Mouse (Mus musculus) cerebellum, postnatal 25 days (tissue): ENCODE data around the gene Atp2a2.
"Not testable (repeated sequence)": the region's sequence is repeated elsewhere in the genome, so short reads cannot be mapped to it uniquely, and the experiment has no call there.

Experiments used
- DNase-seq, 2 experiments: peaks; one replicate each; pipeline ENCODE4 v3.0.0; 2021; ENCODE audit warnings: mixed read lengths in 2 of 2

Atp2a2 gene

DNA sequence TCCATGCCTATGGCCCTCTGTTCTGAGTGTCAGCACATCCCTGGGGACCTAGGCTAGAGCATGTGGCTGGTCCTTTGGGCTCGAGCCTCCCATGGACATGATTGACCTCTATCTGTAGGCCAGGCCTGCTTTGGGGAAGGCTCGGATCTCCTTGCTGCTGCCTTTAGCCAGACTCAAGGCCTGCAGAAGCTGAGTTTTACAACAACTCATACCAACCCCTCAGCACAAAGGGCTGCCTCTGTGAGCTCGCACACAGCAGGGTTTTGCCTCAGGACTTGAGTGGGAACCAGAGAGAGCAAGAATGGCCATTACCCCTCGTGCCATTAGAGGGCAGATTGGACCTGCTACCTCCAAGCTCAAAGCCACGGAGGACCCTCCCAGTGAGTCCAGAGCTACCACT lies 53.2 kb downstream of the Atp2a2 start:
- no peak for DNase-seq

DNA sequence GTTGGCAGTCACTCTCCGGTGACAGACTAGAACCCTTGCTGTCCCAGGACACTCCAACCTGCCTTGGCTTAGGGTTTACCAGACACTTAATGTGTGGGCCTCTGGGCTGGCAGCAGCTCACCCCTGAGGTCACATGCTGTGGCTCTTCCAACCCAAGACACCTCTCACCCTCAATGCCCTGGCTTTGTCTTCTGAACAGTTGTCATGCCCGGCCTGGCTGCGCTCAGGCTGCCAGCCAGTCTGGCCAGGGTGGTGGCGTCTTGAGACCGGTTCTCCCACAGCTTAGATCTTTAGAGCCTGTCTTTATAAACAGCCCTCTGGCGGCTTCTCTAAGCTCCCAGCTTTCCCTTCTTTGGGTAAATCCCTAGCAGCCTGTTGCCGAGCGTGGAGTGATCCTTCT lies 54.2 kb downstream of the Atp2a2 start:
- DNase-seq: no peak

DNA sequence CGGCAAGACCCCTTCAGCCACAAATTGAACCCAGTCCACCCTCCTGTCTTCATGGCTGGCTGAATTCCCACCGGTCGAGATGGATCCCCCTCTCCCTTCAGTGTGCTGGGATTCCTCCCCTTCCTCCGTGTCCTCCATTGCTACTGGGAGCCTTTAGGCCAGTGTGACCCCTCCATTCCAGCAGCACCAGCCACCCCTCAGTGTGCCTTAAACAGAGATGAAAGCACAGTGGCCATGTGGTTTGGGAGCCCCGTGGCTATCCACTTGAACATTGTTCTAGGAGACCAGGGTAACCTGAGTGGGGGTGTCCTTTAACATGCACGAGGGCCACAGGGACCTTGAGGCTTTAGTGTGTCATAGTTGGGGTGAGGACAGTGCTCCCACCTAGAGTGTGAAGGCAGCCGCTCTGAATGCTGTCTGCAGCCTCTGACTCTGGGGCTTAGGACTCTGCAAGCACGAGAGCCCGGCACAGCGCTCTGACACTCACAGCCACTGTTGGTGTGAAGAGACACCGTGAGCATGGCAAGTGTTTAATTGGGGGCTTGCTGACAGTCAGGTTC lies 56.9 kb downstream of the Atp2a2 start:
- no peak for DNase-seq

DNA sequence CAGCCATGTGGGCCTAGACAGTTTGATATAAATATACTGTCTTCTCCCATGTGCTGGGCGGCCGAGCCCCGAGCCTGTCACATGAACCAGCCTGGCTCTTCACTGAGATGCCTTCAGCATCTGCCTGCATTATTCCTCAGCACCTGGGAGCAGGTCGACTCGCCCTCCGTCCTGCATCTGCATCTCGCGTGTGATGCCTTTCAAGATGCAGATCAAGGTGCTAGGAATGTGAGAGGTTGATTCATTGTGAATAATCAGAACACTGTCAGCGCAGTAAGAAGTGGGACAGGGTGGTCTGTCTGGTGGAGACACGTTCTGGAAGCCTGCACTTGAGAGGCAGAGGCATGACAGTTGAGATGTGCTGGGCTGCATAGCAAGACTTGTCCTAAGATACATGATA lies 57.5 kb downstream of the Atp2a2 start:
- no peak for DNase-seq

DNA sequence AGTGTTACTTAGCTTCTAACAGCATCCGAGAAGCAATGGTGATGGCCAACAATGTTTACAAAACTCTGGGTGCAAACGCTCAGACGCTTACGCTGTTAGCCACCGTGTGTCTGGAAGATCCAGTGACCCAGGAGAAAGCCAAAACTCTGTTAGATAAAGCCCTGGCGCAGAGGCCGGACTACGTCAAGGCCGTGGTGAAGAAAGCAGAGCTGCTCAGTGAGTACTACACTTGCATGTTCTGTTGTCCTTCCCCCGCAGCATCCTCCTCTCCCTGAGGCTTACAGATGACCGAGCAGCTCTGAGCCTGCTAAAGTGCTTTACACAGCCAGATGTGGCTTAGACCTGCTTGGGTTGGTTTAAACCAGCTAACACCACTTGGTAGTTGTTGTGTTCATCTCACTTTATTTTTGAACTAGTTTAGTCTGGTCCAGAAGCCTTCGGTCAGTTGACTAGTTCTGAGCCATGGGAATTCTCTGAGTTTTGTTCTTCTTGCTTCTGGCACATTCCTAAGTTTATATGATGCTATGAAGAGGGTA lies 61.9 kb downstream of the Atp2a2 start:
- no peak for DNase-seq

DNA sequence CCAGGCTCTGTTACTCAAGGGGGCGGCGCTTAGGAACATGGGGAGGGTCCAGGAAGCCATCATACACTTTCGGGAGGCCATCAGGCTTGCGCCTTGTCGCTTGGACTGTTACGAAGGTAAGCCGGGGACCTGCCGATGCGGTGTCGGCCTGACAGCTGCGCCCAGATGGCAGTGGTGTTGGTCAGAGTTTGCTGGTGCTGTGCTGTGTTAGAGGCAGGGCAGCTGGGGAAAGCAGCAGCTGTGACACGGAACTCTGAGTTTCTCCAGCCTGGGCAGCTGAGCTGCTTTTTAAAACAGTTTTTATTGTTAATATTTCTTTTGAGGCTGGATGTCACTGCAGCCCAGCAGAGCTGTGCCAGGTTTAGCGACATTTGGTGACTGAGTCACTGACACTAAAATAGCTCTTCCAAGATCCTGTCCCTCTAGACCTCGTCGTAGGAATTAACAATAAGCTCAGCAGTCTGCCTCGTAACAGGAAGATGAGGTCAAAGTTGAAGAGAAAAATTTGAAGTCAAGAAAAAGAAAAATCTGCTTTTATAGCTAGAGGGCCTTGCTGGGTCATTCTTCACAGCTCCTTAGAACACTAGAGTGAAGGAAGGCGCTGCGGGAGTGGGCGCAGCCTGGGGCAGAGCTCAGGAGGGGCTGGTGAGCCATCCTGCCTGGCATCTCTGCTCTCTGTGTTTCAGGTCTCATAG lies 62.5 kb downstream of the Atp2a2 start:
- DNase-seq: no peak

DNA sequence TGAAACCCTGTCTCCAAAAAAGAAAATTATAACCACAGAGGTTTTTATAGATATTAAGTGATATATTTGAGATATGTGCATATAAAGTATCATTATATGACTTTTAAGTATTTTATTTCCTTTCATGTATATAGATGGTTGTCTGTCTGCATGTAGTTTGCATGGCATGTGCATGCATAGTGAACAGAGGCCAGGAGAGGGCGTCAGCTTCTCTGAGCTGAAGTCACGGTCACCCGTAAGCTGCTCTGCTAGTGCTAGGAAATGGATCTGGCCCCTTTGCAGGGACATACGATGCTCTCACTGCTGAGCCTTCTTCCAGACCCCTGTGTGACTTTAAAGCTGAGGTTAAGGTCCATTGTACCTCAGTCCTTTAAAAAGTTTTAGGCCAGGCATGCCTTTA lies 67.5 kb downstream of the Atp2a2 start:
- peak in 1 of 2 experiments; percentile 37 for DNase-seq

DNA sequence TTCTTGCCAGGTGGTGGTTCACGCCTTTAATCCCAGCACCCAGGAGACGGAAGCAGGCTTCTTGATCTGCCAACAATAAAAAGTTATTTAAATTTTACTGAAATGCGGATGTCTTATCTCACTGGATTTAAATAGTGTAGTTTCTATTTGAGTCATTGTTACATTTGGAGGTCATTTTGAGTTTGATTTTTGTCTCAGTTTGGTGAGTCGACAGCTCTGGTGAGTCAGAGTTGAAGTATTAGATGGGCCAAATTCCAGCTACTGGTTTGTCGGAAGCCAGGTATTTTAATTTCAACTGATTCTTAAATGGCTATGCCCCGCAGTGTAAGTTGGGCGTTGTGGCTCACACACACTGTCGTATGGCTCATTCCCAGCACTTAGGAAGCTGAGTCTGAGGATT lies 70.8 kb downstream of the Atp2a2 start:
- no peak for DNase-seq

DNA sequence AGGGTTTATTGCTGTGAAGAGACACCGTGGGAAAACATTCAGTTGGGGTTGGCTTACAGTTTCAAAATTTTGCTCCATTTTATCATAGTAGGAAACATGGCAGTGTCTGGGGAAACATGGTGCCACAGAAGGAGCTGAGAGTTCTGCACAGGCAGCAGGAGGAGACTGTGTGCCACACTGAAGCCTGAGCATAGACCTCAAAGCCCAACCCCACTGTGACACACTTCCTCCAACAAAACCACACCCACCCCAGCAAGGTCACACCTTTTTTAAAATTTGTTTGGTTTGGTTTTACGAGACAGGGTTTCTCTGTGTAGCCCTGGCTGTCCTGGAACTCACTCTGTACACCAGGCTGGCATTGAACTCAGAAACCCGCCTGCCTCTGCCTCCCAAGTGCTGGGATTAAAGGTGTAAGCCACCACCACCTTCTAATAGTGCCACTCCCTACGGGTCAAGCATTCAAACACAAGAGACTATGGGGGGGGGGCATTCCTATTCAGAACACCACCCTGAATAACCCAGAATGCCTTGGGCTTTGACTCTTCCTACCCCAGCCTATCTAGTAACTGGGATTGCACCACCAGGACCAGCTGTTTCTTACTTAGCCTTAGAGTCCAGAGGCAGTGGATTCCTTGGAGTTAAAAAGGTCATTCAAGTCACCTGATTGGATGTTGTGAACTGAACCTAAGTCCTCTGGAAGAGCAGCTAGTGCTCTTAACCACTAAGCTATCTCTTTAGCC lies 71.8 kb downstream of the Atp2a2 start:
- DNase-seq: no peak

DNA sequence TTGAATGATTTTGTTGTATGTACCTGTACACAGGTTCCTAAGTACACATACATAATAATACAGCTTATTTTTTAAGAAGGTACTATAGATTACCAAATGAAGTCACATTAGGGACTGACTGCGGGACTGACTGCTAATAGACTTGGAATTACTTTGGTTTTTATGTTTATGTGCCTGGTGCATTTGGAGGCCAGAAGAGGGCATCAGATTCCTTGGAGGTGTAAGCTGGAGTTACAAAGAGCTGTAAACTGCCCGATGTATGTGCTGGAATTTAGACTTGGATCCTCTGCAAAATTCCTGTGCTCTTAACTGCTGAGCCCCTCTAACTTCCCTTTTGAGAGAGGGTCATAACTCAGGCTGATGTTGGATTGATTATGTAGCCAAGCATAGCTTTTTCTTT lies 76.5 kb downstream of the Atp2a2 start:
- no peak for DNase-seq

DNA sequence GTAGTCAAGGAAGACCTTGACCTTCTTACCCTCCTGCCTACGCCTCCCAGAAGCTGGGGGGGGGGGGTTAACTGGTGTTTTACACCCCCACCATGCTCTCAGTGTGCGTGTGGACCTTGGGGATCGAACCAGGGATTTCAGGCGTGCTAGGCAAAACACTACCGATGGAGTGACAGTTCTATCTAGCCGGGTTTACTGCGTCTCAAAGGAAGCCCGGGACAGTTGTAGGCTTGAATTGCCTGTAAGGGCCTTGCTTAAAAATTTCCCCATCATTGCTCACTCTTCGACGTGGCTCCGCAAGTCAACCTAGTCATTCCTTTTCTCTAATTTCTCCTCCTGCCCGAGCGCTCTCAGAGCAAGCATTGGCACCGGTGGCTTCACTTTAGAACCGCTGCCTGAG lies 78.9 kb downstream of the Atp2a2 start:
- no peak for DNase-seq

DNA sequence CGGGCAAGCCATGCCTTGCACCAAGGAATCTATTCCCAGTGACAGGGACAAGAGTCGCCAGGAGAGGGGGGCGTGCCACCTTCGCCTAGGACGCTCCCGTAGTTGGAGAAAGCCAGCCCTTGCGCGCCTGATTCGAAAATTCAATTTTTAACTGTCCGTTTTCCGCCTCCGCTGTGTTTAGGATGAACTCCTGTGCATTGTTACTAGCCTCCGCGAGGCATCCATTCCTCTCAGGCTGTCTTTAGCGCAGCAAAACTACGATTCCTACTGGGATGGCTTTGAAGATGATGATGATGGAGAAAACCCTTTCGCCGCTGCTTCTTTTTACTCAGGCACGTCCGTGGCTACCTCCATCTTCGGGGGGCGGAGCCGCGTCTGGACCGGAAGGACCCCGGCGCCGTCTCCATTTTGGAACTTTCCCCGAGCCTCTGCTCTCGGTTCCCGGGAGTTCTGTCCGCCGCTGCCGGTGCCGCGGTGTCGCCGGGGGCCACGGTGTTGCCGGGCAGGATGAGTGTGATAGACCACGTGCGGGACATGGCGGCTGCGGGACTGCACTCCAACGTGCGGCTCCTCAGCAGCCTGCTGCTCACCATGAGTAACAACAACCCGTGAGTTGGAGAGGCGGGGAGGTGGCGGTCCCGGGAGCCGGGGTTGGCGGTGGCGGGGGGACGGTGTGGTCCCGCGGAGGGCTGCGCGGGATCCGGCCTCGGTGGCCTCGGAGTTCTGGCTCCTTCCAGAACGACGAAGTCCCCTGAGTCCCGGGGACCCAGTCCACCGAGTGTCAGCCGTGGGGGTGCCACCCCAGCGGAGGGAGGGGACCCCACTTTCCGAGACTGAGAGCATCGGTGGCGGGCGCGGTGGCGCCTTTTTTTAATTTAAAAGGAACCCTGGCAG lies 79.7 kb downstream of the Atp2a2 start:
- peak; percentile 91 to 92 for DNase-seq

DNA sequence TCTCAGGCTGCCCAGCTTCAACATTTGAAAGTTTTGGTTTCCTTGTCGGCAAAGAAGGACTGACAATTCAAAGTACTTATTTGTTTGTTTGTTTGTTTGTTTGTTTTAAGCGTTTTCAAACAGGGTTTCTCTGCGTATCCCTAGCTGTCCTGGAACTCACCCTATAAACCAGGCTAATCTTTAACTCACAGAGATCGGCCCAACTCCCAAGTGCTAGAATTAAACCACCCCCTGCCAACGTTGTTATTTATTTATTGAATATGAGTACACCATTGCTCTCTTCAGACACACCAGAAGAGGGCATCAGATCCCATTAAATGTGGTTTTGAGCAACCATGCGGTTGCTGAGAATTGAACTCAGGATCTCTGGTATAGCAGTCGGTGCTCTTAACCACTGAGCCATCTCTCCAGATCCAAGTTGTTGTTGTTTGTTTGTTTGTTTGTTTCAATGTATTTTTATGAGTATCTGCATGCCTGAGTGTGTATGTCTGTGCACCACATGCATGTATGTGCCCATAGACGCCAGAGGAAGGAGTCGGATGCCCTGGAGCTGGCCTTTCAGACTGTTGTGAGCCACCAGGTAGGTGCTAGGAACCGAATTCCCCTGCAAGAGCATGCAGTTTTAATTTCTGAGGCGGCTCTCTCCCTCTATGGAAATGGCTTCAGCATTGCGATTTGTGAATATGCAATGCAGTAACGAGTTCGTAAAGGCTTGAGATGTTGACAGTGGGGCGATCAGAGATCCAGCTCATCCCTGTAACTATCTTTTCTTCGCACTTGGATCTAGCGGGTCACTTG lies 80.6 kb downstream of the Atp2a2 start, which contains the start of gene Anapc7:
Anapc7 (plus strand) TSS at position 423 of the 798 bp plus-strand sequence.
- DNase-seq: no peak

DNA sequence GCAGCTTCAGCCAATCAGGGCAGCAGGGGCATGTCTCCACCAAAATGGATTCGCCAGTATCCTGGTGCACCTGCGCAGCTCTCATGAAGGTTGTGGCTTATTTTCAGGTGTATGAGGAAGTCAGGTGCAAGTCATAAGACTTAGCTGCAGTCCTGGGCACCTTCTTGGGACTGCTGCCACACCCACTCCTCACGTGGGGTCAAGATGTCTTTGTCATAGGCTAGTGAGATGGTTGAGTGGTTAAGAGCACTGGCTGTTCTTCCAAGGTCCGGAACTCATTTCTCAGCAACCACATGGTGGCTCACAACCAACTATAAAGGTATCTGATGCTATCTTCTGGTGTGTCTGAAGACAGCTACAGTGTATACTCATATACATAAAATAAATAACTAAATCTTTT lies 81.3 kb downstream of the Atp2a2 start:
- not testable (repeated sequence) for DNase-seq

DNA sequence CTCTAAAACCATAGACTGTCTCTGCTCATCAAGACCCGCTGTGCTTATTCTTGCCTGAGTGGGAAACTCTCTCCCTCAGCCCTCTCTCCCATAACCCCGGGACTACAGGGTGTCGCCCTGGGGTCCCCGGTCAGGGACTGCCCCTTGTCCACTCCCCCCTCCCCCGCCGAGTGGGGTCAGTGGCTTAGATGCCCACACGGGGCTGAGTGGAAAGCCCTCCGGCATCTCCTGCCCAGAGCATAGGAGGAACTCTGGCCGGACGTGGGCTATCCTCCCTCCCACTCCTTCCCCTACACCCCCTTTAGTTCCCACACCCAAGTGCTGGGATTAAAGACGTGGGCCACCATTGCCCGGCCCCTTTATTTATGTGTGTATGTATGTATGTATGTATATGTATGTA lies 86.6 kb downstream of the Atp2a2 start:
- DNase-seq: no peak

DNA sequence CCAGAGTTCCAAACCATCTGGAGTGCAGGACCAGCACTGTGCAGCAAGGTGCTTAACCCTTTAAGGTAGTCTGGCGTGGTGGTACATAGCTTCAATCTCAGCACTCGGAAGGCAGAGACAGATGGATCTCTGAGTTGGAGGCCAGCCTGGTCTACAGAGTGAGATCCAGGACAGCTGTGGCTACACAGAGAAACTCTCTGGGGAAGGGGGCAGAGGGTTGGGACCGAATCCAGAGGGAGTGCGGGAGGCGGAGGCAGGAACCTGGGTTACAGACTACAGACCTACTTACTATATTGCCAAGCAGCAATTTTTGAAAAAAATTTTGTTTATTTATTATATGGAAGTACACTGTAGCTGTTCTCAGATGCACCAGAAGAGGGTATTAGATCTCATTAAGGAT lies 87.7 kb downstream of the Atp2a2 start:
- DNase-seq: no peak

DNA sequence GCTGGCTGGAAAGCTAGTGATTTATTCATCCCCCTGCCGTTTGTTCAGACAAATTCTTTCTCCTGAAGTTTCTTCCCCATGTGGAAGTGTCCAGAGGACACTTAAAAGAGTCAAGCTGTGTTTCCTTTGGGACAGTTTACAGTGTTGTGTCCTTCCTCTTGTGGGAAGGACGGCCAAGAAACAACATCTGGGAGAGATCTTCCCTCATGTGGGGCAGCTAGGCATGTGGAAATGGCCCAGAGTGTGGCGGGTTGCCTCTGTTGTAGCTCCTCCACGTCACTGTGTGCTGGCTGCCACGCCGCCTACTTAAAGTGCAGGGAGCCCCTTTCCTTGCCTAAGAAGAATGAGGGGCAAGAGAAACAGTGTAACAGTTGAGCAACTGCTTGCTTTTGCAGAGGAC lies 89.2 kb downstream of the Atp2a2 start:
- no peak for DNase-seq

DNA sequence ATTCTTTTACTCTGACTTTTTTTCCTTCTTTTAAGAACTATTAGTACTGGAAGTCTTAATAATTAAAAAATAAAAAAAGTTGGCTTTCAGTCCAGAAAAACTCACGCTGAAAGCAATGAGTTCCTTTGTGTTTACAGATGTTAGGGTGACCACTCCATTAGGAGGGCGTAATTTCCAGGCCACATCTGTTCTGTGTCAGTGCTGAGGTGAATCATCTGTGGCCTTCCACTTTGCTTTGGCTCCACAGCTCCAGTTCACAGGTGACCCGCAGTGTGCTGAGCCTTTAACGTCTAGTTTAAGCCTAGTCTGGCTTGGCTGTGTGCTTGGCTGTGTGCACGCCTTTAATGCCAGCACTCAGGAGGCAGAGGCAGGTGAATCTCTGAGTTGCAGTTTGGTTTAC lies 90.1 kb downstream of the Atp2a2 start:
- DNase-seq: no peak

DNA sequence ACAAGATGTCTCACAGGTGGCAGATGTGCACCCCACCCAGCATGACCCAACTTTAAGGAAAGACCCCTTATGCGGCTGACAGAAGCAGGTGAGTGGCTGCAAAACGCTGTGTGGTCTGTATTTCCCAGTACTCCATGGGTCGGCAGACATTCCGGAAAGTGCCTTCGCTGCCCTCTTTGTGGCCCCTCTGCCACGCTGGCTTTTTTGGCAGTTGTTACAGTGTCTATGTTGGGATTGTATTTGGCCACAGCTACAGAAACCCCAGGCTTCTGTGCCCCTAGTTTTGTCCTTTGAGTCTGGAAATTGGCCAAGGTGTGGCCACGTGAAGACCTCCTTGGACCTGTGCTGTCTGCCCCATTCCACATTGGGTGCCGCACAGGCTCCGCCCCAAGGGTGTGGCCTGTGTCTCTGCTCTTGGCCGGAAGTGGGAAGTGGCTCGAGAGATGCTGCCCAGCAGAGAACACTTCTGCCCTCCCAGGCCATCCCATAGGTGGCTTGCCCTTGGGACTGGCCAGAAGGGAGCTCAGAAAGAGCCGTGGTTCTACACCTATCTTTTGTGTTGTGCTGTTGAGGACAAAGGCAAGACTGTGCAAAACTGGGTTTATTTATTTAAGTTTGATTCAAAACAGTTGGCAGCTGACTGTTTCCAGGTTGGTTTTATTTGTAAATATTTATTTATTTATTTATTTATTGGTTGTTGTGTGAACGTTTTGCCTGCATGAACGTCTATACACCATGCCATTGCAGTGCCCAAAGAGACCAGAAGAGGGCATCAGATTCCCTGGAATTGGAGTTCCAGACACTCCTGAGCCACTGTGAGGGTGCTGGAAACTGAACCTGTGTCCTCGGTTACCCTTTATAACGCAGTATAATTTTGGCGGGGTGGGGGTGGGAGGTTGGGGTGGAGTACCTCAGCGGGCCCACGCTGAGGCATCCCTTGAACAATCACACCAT lies 92.1 kb downstream of the Atp2a2 start:
- peak in 1 of 2 experiments; percentile 37 for DNase-seq

DNA sequence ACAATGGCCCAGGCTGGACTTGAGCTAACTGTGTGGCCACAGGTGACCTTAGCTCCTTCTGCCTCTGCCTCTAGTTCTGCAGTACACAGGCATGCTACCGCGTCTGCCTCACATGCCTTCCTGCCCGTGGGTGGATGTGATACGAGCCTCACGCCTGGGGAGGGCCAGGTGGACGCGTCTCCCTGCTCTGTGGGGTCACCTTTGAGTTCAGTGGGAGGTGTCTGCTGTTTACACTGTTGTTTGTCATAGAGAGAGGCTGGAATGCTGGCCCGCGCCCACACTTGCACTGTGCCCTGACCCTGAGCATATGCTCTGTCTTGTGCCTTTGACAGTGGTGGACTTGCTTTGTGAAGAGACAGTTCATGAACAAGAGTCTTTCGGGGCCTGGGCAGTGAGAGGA lies 96.5 kb downstream of the Atp2a2 start:
- DNase-seq: no peak
